Mouse (Mus musculus) olfactory bulb, adult 2 months (tissue): ENCODE data around the gene Efna1. TPM values are rescaled to one million over a fixed set of nuclear protein-coding genes. Genes with fewer than 3 reads are reported as not detected.

Experiments
- H3K27ac ChIP-seq: fragments of 200-500 bp; 2 replicates; pipeline ENCODE4 v1.5.1; 2012; ENCODE audit warnings: low read depth, low read length; ENCODE audit not compliant: insufficient read depth
- H3K4me1 ChIP-seq: fragments of 200-500 bp; 2 replicates; pipeline ENCODE4 v1.6.1; 2012; ENCODE audit warnings: low read length; ENCODE audit not compliant: control insufficient read depth, insufficient read depth
- H3K4me3 ChIP-seq: fragments of 200-500 bp; 2 replicates; pipeline ENCODE4 v1.5.1; 2012; ENCODE audit warnings: mild to moderate bottlenecking, low read depth, low read length, moderate library complexity; ENCODE audit not compliant: insufficient read depth
- CTCF ChIP-seq: fragments of 200-500 bp; IDR thresholded peaks from 2 replicates; pipeline ENCODE4 v1.5.1; 2012; ENCODE audit warnings: low read depth, mild to moderate bottlenecking, low read length, moderate library complexity; ENCODE audit not compliant: insufficient read depth
- POLR2A ChIP-seq: fragments of 200-500 bp; IDR thresholded peaks from 2 replicates; pipeline ENCODE4 v1.6.1; 2012; ENCODE audit warnings: mild to moderate bottlenecking, low read depth, low read length, moderate library complexity; ENCODE audit not compliant: insufficient read depth
- WGBS: fragments of 180-500 bp; shearing (Covaris S2); methylation state at CpG from one replicate; pipeline ENCODE4 v1.1.7; 2018; 5-methylcytosine and 5-hydroxymethylcytosine counted together
- polyA plus RNA-seq: library from polyadenylated mRNA; stranded (reverse); fragments of >200 nt; gene quantifications from 2 replicates; pipeline ENCODE4 v1.2.4, GENCODE M21; 2012; ENCODE audit warnings: low replicate concordance; ENCODE audit not compliant: missing spikeins, insufficient read depth, insufficient read length

Gene Efna1
- polyA plus RNA-seq, 1 experiment: not detected

GRCm38 (mm10) chr3:89296761-89297396 lies 15.9 kb upstream of the Efna1 start:
- Histone ChIP-seq H3K4me3 (no peak overlapping the region), H3K27ac (peak overlapping the region; percentile 96), H3K4me1 (peaks cover 18% of the 10 kb centered on the region)
- TF ChIP-seq CTCF (no peak), POLR2A (no peak)
- 25% methylated on average over 11 of the region's 11 CpGs for WGBS

DNA sequence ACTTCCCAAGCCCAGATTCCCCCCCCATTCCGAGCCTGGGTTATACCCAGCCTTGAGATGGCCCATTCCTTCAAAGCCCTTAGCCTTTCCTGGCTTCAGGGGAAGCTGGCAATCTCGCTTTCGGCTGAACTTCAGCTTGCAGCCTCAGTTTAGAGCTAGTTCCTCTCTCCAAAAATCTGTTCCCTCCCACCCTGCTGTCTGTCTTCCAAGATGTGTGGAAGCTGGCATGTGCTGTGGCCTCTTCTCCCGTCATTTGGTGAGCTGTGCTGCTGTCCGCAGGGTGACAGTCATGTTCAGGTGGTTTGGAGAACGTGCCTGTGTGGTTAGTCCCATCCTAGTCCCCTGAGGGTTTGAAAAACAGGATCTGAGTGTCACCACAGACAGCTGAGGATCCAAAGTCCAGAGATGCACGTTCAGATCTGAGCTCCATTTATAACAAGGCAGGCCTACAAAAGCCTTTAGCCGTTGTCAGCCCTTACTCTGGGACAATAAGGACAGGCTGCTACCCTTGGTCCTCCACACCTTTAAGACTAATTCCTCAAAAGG lies 14.8 kb upstream of the Efna1 start:
- H3K4me3 ChIP-seq: no peak overlapping the region
- H3K27ac ChIP-seq: peak overlapping the region; percentile 96
- no peak for TF ChIP-seq CTCF
- no peak for TF ChIP-seq POLR2A
- 78% methylated on average over 8 of the region's 8 CpGs for WGBS
- H3K4me1 ChIP-seq: peaks cover 18% of the 10 kb centered on the region

DNA sequence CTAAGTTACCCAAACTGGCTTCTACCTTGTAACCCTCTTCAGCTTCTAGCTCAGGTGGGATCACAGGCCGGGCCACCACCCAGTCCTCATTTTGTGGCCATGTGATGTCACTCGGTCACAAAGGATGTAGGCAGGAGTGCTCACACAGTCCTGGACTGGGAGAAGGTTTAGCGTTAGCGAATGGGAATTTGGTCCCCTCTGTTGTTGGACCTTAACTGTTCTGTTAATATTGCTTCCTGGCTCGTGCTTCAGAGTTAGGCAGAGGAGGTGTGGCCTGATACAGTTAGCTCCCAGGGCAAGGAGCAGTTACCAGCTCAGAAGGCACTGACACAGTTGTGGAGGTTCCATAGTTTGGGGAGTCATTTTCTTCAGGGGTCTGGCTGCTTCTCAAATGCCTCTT lies 13.3 kb upstream of the Efna1 start:
- WGBS: 87% methylated on average over 5 of the region's 5 CpGs

GRCm38 (mm10) chr3:89293247-89293918 lies 12.4 kb upstream of the Efna1 start:
- WGBS: 94% methylated on average over 11 of the region's 11 CpGs
- no peak overlapping the region for H3K4me3 ChIP-seq
- peaks cover 14% of the 10 kb centered on the region for H3K4me1 ChIP-seq
- TF ChIP-seq POLR2A (no peak), CTCF (no peak)
- H3K27ac ChIP-seq: no peak overlapping the region

More for the DNA sequence above, 13.3 kb upstream of the Efna1 start:
- H3K4me3 ChIP-seq: no peak overlapping the region
- TF ChIP-seq POLR2A (no peak), CTCF (no peak)
- no peak overlapping the region for H3K27ac ChIP-seq
- H3K4me1 ChIP-seq: peaks cover 12% of the 10 kb centered on the region

DNA sequence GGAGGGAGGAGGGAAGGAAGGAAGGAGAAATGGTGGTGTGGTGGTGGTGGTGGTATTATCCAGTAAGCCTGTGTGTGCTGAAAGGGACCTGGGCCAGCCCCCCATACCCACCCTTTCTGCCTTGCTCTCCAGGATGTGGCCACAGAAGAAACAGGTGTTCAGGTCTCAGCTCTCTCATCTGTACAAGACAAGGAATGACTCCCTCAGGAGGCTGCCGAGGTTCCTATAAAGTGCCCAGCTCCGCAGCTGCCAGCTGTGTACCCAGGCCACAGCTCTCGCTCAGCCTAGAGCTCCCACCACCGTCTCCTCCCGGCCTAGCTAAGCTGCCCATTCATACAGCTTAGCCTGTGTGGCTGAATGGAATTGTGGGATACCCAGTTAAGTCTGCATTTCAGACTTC lies 11.4 kb upstream of the Efna1 start:
- H3K27ac ChIP-seq: no peak overlapping the region
- H3K4me1 ChIP-seq: peaks cover 14% of the 10 kb centered on the region
- TF ChIP-seq POLR2A: no peak
- H3K4me3 ChIP-seq: no peak overlapping the region
- 68% methylated on average over 5 of the region's 5 CpGs for WGBS

DNA sequence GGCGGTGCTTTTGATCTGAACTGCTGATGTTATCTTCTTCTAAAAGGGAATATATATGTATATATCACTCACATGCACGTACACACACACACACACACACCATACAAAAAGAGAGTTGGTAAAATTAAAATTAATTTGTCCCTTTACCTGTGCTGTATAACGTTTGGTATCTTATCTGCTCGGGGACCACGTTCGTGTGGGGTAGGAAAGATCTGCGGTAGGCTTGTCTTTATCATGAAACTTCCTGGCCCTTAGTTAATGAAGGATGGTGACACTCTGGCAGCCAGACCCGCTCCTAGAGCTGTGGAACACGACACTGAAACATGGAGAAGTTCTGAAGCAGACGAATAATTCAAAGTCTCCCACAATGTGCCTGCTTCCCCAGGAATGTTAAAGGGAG lies 10.9 kb upstream of the Efna1 start:
- WGBS: 82% methylated on average over 10 of the region's 10 CpGs
- TF ChIP-seq POLR2A: no peak
- TF ChIP-seq CTCF: no peak

GRCm38 (mm10) chr3:89288503-89288928 lies 7.6 kb upstream of the Efna1 start:
- Histone ChIP-seq H3K4me1 (peaks cover 4% of the 10 kb centered on the region; the same call in 1 of the 2 replicates), H3K27ac (no peak overlapping the region), H3K4me3 (no peak overlapping the region)
- TF ChIP-seq CTCF (no peak), POLR2A (no peak)
- WGBS: 40% methylated on average over 7 of the region's 7 CpGs

More for the DNA sequence above, 10.9 kb upstream of the Efna1 start:
- Histone ChIP-seq H3K4me1 (peaks cover 12% of the 10 kb centered on the region), H3K4me3 (no peak overlapping the region), H3K27ac (no peak overlapping the region)

DNA sequence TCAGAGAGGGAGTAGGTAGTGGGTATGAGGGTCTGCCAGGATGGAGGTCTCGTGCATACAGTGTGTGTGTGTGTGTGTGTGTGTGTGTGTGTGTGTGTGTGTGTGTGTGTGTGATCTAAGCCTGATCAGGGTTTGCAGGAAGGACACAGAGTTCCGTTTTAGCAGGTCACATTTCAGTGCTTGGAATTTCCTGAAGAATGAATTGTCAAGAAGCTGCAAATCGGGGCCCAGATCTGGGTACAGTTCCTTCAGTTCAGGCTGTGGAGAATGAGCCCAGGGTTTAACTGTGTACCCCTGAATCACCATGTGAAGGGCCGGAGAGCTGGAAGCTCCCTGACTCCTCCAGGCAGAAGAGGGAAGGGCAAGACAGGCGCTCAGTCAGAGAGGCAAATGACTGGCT lies 6.3 kb upstream of the Efna1 start:
- 81% methylated on average over 5 of the region's 5 CpGs for WGBS
- Histone ChIP-seq H3K4me3 (no peak overlapping the region), H3K4me1 (peaks cover 4% of the 10 kb centered on the region; the same call in 1 of the 2 replicates), H3K27ac (no peak overlapping the region)
- TF ChIP-seq CTCF (no peak), POLR2A (no peak)

DNA sequence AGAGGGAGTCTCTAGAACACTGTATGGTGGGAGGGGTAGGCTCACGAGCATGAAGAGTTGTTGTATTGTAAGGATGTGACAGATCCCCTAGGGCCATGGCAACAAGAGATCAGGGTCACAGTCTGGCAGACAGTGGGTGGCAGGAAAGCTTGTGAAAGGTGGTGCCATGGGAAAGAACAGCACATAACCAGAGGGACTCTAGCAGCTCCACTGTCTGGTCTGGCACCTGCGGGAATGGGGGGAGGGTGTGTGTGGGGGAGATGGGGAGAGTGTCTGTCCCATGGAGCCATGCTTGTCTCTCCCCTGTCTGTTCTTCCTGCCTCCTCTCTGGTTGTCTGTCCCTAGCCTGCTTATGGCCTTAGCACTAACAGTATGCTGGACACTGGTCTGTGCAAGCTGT lies 4.6 kb upstream of the Efna1 start:
- 50% methylated on average over 2 of the region's 2 CpGs for WGBS
- Histone ChIP-seq H3K4me3 (no peak overlapping the region), H3K27ac (no peak overlapping the region), H3K4me1 (peaks cover 13% of the 10 kb centered on the region)
- no peak for TF ChIP-seq CTCF
- TF ChIP-seq POLR2A: no peak

DNA sequence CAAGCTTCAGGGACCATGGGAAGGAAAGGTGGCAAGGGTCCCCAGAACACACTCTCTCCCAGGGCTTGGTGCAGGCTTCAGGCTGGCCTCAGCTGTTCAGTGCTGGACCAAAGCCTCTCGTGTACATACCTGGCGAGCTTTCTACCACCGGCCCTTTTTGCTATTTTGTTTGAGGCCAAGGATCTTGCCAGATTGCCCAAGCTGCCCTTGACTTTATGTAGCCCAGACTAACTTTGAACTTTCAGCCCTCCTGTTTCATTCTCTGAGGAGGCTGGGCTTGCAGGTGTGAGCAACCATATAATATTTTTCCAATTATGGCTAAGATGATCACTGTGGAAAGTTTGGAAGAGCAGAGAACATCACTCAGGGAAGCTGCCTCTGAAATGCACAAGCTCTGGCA lies 3.3 kb upstream of the Efna1 start:
- Histone ChIP-seq H3K4me1 (peaks cover 21% of the 10 kb centered on the region), H3K27ac (no peak overlapping the region), H3K4me3 (no peak overlapping the region)
- WGBS: 91% methylated on average over 3 of the region's 3 CpGs
- TF ChIP-seq CTCF: no peak
- no peak for TF ChIP-seq POLR2A
